Comparison of ENCODE assay signal across 17 mouse cellular contexts in genomic region chr11:5533108-5533507, GRCm38 (mm10). TPM values are rescaled to one million over a fixed set of nuclear protein-coding genes. Genes with fewer than 3 reads are reported as not detected.
DNase-seq lines count a peak whose midpoint lies in the region; ATAC-seq and TF ChIP-seq lines count a peak whose summit lies in the region.
"Had no signal": no experiment of that assay in that cellular context is flagged by ENCODE, and none has a peak within 500 bp of the region (broad histone marks: within the 10 kb centered on the region; RNA-seq: fewer than 3 reads in every experiment).

No protein-coding gene starts in this region.

- peak; percentile 49 for TF ChIP-seq CTCF in layer of hippocampus, adult 2 months (conservative IDR thresholded peaks at IDR 0.05)
- peak; percentile 64 for TF ChIP-seq CTCF in intestine, postnatal 0 days (IDR thresholded peaks at IDR 0.05; ENCODE audit: low read depth)

- peaks cover 54% of the 10 kb centered on the region for H3K36me3 ChIP-seq in intestine, postnatal 0 days (ENCODE audit: control insufficient read depth, insufficient read depth)

- DNase-seq in layer of hippocampus, adult 2 months (ENCODE audit: low spot score in 2 of 2): no peak
- DNase-seq in layer of hippocampus, adult 11-12 months (ENCODE audit: low spot score): no peak
- DNase-seq in kidney, postnatal 10 days: peak; percentile 61
- peak; percentile 54 for DNase-seq in lung, postnatal 36 days
- DNase-seq in frontal cortex, adult 2 months (ENCODE audit: extremely low spot score in 1 of 2, low spot score in 1 of 2): no peak
- no peak for DNase-seq in embryo, embryonic 9.5 days (ENCODE audit: extremely low spot score)
- DNase-seq in layer of hippocampus, adult 18-20 months (ENCODE audit: low spot score in 2 of 2): no peak
- DNase-seq: adrenal gland, postnatal 36 days; cerebellum, adult 11 months; right cerebral cortex, postnatal 4 days had no signal

- H3K4me2 ChIP-seq in intestine, postnatal 0 days (replicated peaks; ENCODE audit: low read depth): no peak overlapping the region

- H3K27me3 ChIP-seq in intestine, postnatal 0 days (replicated peaks; ENCODE audit: control insufficient read depth, insufficient read depth, low read length): no peaks in the 10 kb centered on the region

- no peaks in the 10 kb centered on the region for H3K4me1 ChIP-seq in intestine, postnatal 0 days (replicated peaks; ENCODE audit: control insufficient read depth, insufficient read depth, low read length)

- peak; percentile 42 for ATAC-seq in intestine, postnatal 0 days
- ATAC-seq: inflammation-experienced regulatory T-cells, adult 6 months had no signal

- no peak overlapping the region for H3K27ac ChIP-seq in layer of hippocampus, adult 2 months
- H3K27ac ChIP-seq in intestine, postnatal 0 days (ENCODE audit: low read depth, low read length): no peak overlapping the region

- 68% methylated on average over 5 of the region's 5 CpGs for WGBS in intestine, postnatal 0 days

- no peaks in the 10 kb centered on the region for H3K9me3 ChIP-seq in intestine, postnatal 0 days (ENCODE audit: control insufficient read depth)

- no peak overlapping the region for H3K4me3 ChIP-seq in layer of hippocampus, adult 2 months
- no peak overlapping the region for H3K4me3 ChIP-seq in intestine, postnatal 0 days (ENCODE audit: low read depth, low read length)
- H3K4me3 ChIP-seq: erythroblast, embryonic 14.5 days had no signal

- H3K9ac ChIP-seq in intestine, postnatal 0 days (ENCODE audit: low read depth, low read length): no peak overlapping the region

RNA-seq across cellular contexts. Expression of gene Ccdc117, which starts 8.9 kb away (rescaled TPM):
- 10 to 100 TPM; 11.8 to 13.9 TPM for total RNA-seq in layer of hippocampus, adult 2 months (2021)
- polyA plus RNA-seq in intestine, postnatal 0 days (2015; fragmentation: Nextera tagmentation; extraction: Ambion mirVana): 4.7 and 6.3 TPM in 2 replicates
- polyA plus RNA-seq in frontal cortex, adult 2 months (2012; rRNA removed): 10.8 and 11.1 TPM in 2 replicates
- 10 to 100 TPM; 19.0 to 20.8 TPM for total RNA-seq in layer of hippocampus, adult 18-20 months (2021)

RNA-seq across cellular contexts. Expression of gene Xbp1, which starts 12.6 kb away (rescaled TPM):
- 10 to 100 TPM; 87.6 to 94.5 TPM for total RNA-seq in layer of hippocampus, adult 2 months (2021)
- 141 and 150 TPM in 2 replicates for polyA plus RNA-seq in intestine, postnatal 0 days (2015; fragmentation: Nextera tagmentation; extraction: Ambion mirVana)
- polyA plus RNA-seq in frontal cortex, adult 2 months (2012; rRNA removed): 59.8 and 68.6 TPM in 2 replicates
- total RNA-seq in layer of hippocampus, adult 18-20 months (2021): 100 to 1,000 TPM; 112 to 114 TPM

RNA-seq across cellular contexts. Expression of gene Ankrd36, which starts 36.4 kb away (rescaled TPM):
- not detected for total RNA-seq in layer of hippocampus, adult 2 months (2021)
- polyA plus RNA-seq in intestine, postnatal 0 days (2015; fragmentation: Nextera tagmentation; extraction: Ambion mirVana): not detected in 2 replicates
- polyA plus RNA-seq in frontal cortex, adult 2 months (2012; rRNA removed): not detected in 2 replicates
- not detected for total RNA-seq in layer of hippocampus, adult 18-20 months (2021)
- total RNA-seq: adrenal gland, postnatal 36 days; left cerebral cortex, postnatal 10 days; megakaryocyte progenitor cell, adult 5-6 weeks had no signal
- polyA plus RNA-seq: cortical plate, adult 2 months; erythroblast, embryonic 14.5 days; heart, embryonic 16.5 days; inflammation-experienced regulatory T-cells, adult 6 months had no signal

Comparison
In these comparisons a context has a peak if more than half of its experiments do, and no peak if none do; other contexts are left out.
1. DNase-seq: peak in kidney, postnatal 10 days (single experiment) and lung, postnatal 36 days (single experiment); none in layer of hippocampus, adult 2 months (0 of 2), layer of hippocampus, adult 11-12 months (single experiment), frontal cortex, adult 2 months (0 of 2), embryo, embryonic 9.5 days (single experiment) and layer of hippocampus, adult 18-20 months (0 of 2).